Mouse (Mus musculus): ENCODE measurements around the gene Fbxl21. TPM values are rescaled to one million over a fixed set of nuclear protein-coding genes. Genes with fewer than 3 reads are reported as not detected.
A peak's percentile ranks its signal among the peaks of the same experiment; 100 is the strongest.

The Fbxl21 gene
- total RNA-seq, 1 experiment: 0.58 TPM

- in situ Hi-C loops (cut with MboI; ENCODE audit: low sequenced_read_pairs in 2 of 2, unreplicated experiment in 2 of 2): loop anchor here in 1 of 2 experiments (25.0 kb wide), 1 partner anchor 784 kb away; no protein-coding TSS in a partner anchor
- Histone ChIP-seq H3K9me3 (ENCODE audit: control insufficient read depth, insufficient read depth, low read depth, low read length) (no peaks in the 10 kb centered on the region), H3K4me1 (ENCODE audit: control insufficient read depth in 2 of 2, insufficient read depth in 2 of 2, low read length in 2 of 2, poor library complexity in 1 of 2) (no peaks in the 10 kb centered on the region), H3K27ac (ENCODE audit: insufficient read depth, low read depth, low read length, poor library complexity, severe bottlenecking) (no peak overlapping the region), H3K9ac (ENCODE audit: insufficient read depth, low read depth, low read length, poor library complexity, severe bottlenecking) (no peak overlapping the region), H3K4me3 (ENCODE audit: insufficient read depth in 1 of 2, low read depth in 1 of 2, low read length in 2 of 2, poor library complexity in 1 of 2, severe bottlenecking in 1 of 2) (no peak overlapping the region), H3K36me3 (ENCODE audit: control insufficient read depth, insufficient read depth, low read length, poor library complexity, severe bottlenecking) (no peaks in the 10 kb centered on the region)
- TF ChIP-seq ZC3H11A (IDR thresholded peaks at IDR 0.05; ENCODE audit: borderline replicate concordance, low read depth, low read length) (no peak), HCFC1 (IDR thresholded peaks at IDR 0.05; ENCODE audit: borderline replicate concordance, insufficient read depth, low read length) (no peak), CHD2 (IDR thresholded peaks at IDR 0.05; ENCODE audit: low read depth, low read length) (no peak), MAFK (IDR thresholded peaks at IDR 0.05; ENCODE audit: insufficient read depth, low read depth, low read length) (no peak), ZNF384 (IDR thresholded peaks at IDR 0.05; ENCODE audit: low read depth, low read length) (no peak)
- DNase-seq (ENCODE audit: low read depth, low spot score): no peak
These were observed 44.2 kb upstream of the Fbxl21 start for GRCm38 (mm10) chr13:56478027-56478426.

GRCm38 (mm10) chr13:56482146-56482545 is 40.1 kb upstream of the Fbxl21 start, which contains the start of gene Il9:
TSS of gene Il9 (minus strand) at chr13:56482246.
- no peak within 1 kb of the TSS for H3K27ac ChIP-seq (ENCODE audit: insufficient read depth, low read depth, low read length, poor library complexity, severe bottlenecking)
- no peaks in the 10 kb centered on the region for H3K36me3 ChIP-seq (ENCODE audit: control insufficient read depth, insufficient read depth, low read length, poor library complexity, severe bottlenecking)
- in situ Hi-C loops (cut with MboI; ENCODE audit: low sequenced_read_pairs in 2 of 2, unreplicated experiment in 2 of 2): loop anchor here in 1 of 2 experiments (25.0 kb wide), 1 partner anchor 780 kb away; no protein-coding TSS in a partner anchor
- no peaks in the 10 kb centered on the region for H3K9me3 ChIP-seq (ENCODE audit: control insufficient read depth, insufficient read depth, low read depth, low read length)
- no peak within 1 kb of the TSS for H3K4me3 ChIP-seq (ENCODE audit: insufficient read depth in 1 of 2, low read depth in 1 of 2, low read length in 2 of 2, poor library complexity in 1 of 2, severe bottlenecking in 1 of 2)
- TF ChIP-seq HCFC1 (IDR thresholded peaks at IDR 0.05; ENCODE audit: borderline replicate concordance, insufficient read depth, low read length): no peak
- TF ChIP-seq MAFK (IDR thresholded peaks at IDR 0.05; ENCODE audit: insufficient read depth, low read depth, low read length): no peak
- no peak within 1 kb of the TSS for H3K9ac ChIP-seq (ENCODE audit: insufficient read depth, low read depth, low read length, poor library complexity, severe bottlenecking)
- H3K4me1 ChIP-seq (ENCODE audit: control insufficient read depth in 2 of 2, insufficient read depth in 2 of 2, low read length in 2 of 2, poor library complexity in 1 of 2): no peaks in the 10 kb centered on the region
- DNase-seq (ENCODE audit: low read depth, low spot score): no peak

- no peaks in the 10 kb centered on the region for H3K9me3 ChIP-seq (ENCODE audit: control insufficient read depth, insufficient read depth, low read depth, low read length)
- no peaks in the 10 kb centered on the region for H3K4me1 ChIP-seq (ENCODE audit: control insufficient read depth in 2 of 2, insufficient read depth in 2 of 2, low read length in 2 of 2, poor library complexity in 1 of 2)
- no peak overlapping the region for H3K9ac ChIP-seq (ENCODE audit: insufficient read depth, low read depth, low read length, poor library complexity, severe bottlenecking)
- TF ChIP-seq HCFC1 (IDR thresholded peaks at IDR 0.05; ENCODE audit: borderline replicate concordance, insufficient read depth, low read length) (no peak), MAFK (IDR thresholded peaks at IDR 0.05; ENCODE audit: insufficient read depth, low read depth, low read length) (no peak), ZC3H11A (IDR thresholded peaks at IDR 0.05; ENCODE audit: borderline replicate concordance, low read depth, low read length) (no peak), ZNF384 (IDR thresholded peaks at IDR 0.05; ENCODE audit: low read depth, low read length) (no peak)
- H3K36me3 ChIP-seq (ENCODE audit: control insufficient read depth, insufficient read depth, low read length, poor library complexity, severe bottlenecking): no peaks in the 10 kb centered on the region
- no peak for DNase-seq (ENCODE audit: low read depth, low spot score)
- in situ Hi-C loops (cut with MboI; ENCODE audit: low sequenced_read_pairs in 2 of 2, unreplicated experiment in 2 of 2): loop anchor here in 1 of 2 experiments (25.0 kb wide), 1 partner anchor 774 kb away; no protein-coding TSS in a partner anchor
- H3K27ac ChIP-seq (ENCODE audit: insufficient read depth, low read depth, low read length, poor library complexity, severe bottlenecking): no peak overlapping the region
- H3K4me3 ChIP-seq (ENCODE audit: insufficient read depth in 1 of 2, low read depth in 1 of 2, low read length in 2 of 2, poor library complexity in 1 of 2, severe bottlenecking in 1 of 2): no peak overlapping the region
These were observed 34.3 kb upstream of the Fbxl21 start for GRCm38 (mm10) chr13:56488012-56488411.

DNA sequence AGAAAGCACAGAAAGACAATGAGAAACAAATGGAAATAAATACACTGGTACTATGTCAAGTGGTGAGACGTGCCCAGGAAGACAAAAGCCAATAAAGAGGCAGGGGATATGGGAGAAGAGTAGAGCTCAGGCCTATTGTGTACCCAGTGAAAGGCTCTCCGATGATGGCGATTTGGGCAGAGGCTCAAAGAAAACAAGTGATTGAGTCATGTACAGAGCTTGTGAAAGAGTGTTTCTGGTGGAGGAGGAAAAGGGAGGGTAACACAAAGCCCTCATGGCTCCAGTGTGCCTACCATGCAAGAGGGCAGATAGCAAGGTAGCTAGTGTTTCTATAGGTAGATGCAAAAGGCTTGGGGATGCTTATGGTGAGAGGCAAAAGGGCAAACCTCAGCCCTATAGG is 27.8 kb upstream of the Fbxl21 start:
- Histone ChIP-seq H3K36me3 (ENCODE audit: control insufficient read depth, insufficient read depth, low read length, poor library complexity, severe bottlenecking) (no peaks in the 10 kb centered on the region), H3K4me3 (ENCODE audit: insufficient read depth in 1 of 2, low read depth in 1 of 2, low read length in 2 of 2, poor library complexity in 1 of 2, severe bottlenecking in 1 of 2) (no peak overlapping the region), H3K9me3 (ENCODE audit: control insufficient read depth, insufficient read depth, low read depth, low read length) (no peaks in the 10 kb centered on the region), H3K4me1 (ENCODE audit: control insufficient read depth in 2 of 2, insufficient read depth in 2 of 2, low read length in 2 of 2, poor library complexity in 1 of 2) (no peaks in the 10 kb centered on the region), H3K9ac (ENCODE audit: insufficient read depth, low read depth, low read length, poor library complexity, severe bottlenecking) (no peak overlapping the region), H3K27ac (ENCODE audit: insufficient read depth, low read depth, low read length, poor library complexity, severe bottlenecking) (no peak overlapping the region)
- in situ Hi-C loops (cut with MboI; ENCODE audit: low sequenced_read_pairs in 2 of 2, unreplicated experiment in 2 of 2): loop anchor here in 1 of 2 experiments (25.0 kb wide), 1 partner anchor 768 kb away; no protein-coding TSS in a partner anchor
- DNase-seq (ENCODE audit: low read depth, low spot score): no peak
- no peak for TF ChIP-seq HCFC1 (IDR thresholded peaks at IDR 0.05; ENCODE audit: borderline replicate concordance, insufficient read depth, low read length)
- TF ChIP-seq MAFK (IDR thresholded peaks at IDR 0.05; ENCODE audit: insufficient read depth, low read depth, low read length): no peak
- no peak for TF ChIP-seq ZNF384 (IDR thresholded peaks at IDR 0.05; ENCODE audit: low read depth, low read length)
- TF ChIP-seq ZC3H11A (IDR thresholded peaks at IDR 0.05; ENCODE audit: borderline replicate concordance, low read depth, low read length): no peak
- no peak for TF ChIP-seq CHD2 (IDR thresholded peaks at IDR 0.05; ENCODE audit: low read depth, low read length)

DNA sequence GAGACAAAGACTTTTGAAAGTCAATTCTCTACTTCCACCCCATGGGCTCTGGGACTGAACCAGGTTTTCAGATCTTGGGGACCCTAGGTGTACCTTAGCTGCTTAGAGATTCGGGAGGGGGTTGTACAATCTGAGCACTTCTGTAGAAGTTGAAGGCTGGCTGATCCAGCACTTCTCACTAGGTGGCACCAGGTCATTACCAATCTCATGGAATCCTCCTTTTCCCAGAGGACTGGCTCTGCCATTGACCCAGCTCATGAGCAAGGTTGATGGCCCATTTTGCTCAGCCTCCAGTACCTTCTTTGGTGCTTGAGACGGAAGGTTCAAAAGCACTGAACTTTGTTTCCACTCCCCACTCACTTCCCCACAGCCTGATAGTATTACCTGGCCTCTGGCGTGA is 22.1 kb upstream of the Fbxl21 start:
- Histone ChIP-seq H3K36me3 (ENCODE audit: control insufficient read depth, insufficient read depth, low read length, poor library complexity, severe bottlenecking) (no peaks in the 10 kb centered on the region), H3K9me3 (ENCODE audit: control insufficient read depth, insufficient read depth, low read depth, low read length) (no peaks in the 10 kb centered on the region), H3K27ac (ENCODE audit: insufficient read depth, low read depth, low read length, poor library complexity, severe bottlenecking) (no peak overlapping the region), H3K9ac (ENCODE audit: insufficient read depth, low read depth, low read length, poor library complexity, severe bottlenecking) (no peak overlapping the region), H3K4me1 (ENCODE audit: control insufficient read depth in 2 of 2, insufficient read depth in 2 of 2, low read length in 2 of 2, poor library complexity in 1 of 2) (no peaks in the 10 kb centered on the region), H3K4me3 (ENCODE audit: insufficient read depth in 1 of 2, low read depth in 1 of 2, low read length in 2 of 2, poor library complexity in 1 of 2, severe bottlenecking in 1 of 2) (no peak overlapping the region)
- DNase-seq (ENCODE audit: low read depth, low spot score): no peak
- in situ Hi-C loops (cut with MboI; ENCODE audit: low sequenced_read_pairs in 2 of 2, unreplicated experiment in 2 of 2): no loop called here
- TF ChIP-seq ZNF384 (IDR thresholded peaks at IDR 0.05; ENCODE audit: low read depth, low read length) (no peak), ZC3H11A (IDR thresholded peaks at IDR 0.05; ENCODE audit: borderline replicate concordance, low read depth, low read length) (peak; percentile 38; the same call in 1 of the 2 replicates)

Data from ES-E14 (cell line).